Mouse (Mus musculus) olfactory bulb, adult 2 months (tissue): ENCODE results near the gene Mapk10.

Source experiments
- CTCF ChIP-seq: fragments of 200-500 bp; IDR thresholded peaks from 2 replicates; pipeline ENCODE4 v1.5.1; 2012; ENCODE audit warnings: low read depth, mild to moderate bottlenecking, low read length, moderate library complexity; ENCODE audit not compliant: insufficient read depth
- POLR2A ChIP-seq: fragments of 200-500 bp; IDR thresholded peaks from 2 replicates; pipeline ENCODE4 v1.6.1; 2012; ENCODE audit warnings: mild to moderate bottlenecking, low read depth, low read length, moderate library complexity; ENCODE audit not compliant: insufficient read depth

GRCm38 (mm10) chr5:102976540-102976939 is 234.6 kb downstream of the Mapk10 start:
- no peak for TF ChIP-seq CTCF
- TF ChIP-seq POLR2A = no peak
